Mouse (Mus musculus): ENCODE results near the gene Spag17.

DNA sequence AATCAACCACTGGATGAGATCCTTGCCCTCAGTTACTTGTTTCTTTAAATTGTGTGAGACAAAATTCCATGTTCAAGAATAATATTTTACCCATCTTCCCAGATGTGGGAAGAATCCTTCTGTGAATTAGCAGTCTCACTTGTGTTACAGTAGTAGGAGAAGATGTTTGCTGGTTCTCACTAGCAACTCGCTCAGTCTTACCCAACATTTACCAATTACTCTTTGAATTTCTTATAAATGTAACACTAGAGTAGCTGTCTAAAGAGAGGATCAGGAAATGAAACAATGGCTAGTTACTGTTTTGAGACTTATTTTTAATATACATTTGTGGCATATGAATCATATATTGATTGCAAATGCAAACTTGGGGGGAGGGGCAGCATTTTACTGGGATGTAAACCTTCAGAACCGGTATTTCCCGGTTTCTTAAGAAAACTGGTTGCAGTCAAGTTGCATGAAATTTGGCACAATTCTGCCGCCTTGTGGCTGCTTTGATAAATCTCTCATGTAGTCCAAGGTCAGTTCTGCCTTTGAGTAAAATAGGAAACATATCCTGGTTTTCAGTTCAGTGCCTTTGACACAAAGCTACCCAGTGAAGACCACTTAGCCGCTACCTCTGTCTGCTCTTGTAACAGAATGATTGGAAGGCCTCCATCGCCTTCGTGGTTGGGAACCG, 53.5 kb downstream of the Spag17 start:
- TF ChIP-seq CTCF (conservative IDR thresholded peaks at IDR 0.05; ENCODE audit: low read length) (peak; percentile 35), NANOG (IDR thresholded peaks at IDR 0.05; ENCODE audit: borderline replicate concordance, low read length) (no peak)
